Mouse (Mus musculus): ENCODE results near the gene Rdm1.

GRCm38 (mm10) chr11:101616948-101617767 lies 9.8 kb upstream of the Rdm1 start:
- TF ChIP-seq CTCF (IDR thresholded peaks at IDR 0.05; ENCODE audit: borderline replicate concordance, insufficient read depth, low read depth, low read length) (no peak), POLR2A (IDR thresholded peaks at IDR 0.05; ENCODE audit: borderline replicate concordance, insufficient read depth, low read length) (no peak)
